Mouse (Mus musculus) embryonic facial prominence, embryonic 14.5 days (tissue): ENCODE data around the gene Ablim1. TPM values are rescaled to one million over a fixed set of nuclear protein-coding genes. Genes with fewer than 3 reads are reported as not detected.

Source experiments
- ATAC-seq: fragments of 200-750 bp; cut with Nextera tagmentation; 2 replicates; pipeline ENCODE4 v1.8.0; 2017; ENCODE audit warnings: low read depth, moderate number of reproducible peaks, moderate TSS enrichment
- DNase-seq: peaks from one replicate; pipeline ENCODE4 v3.0.0-alpha.2; 2015; ENCODE audit warnings: low spot score
- H3K27ac ChIP-seq: fragments of 300-500 bp; sonication (generic); replicated peaks from 2 replicates; pipeline ENCODE4 v1.5.1; 2014; ENCODE audit warnings: low read depth, mild to moderate bottlenecking, low read length, moderate library complexity
- H3K27me3 ChIP-seq: fragments of 300-500 bp; sonication (generic); replicated peaks from 2 replicates; pipeline ENCODE4 v1.6.1; 2014; ENCODE audit warnings: low read length; ENCODE audit not compliant: control insufficient read depth, insufficient read depth
- H3K36me3 ChIP-seq: fragments of 300-500 bp; sonication (generic); 2 replicates; pipeline ENCODE4 v1.6.1; 2014; ENCODE audit warnings: low read length, mixed read lengths; ENCODE audit not compliant: control insufficient read depth, insufficient read depth
- H3K4me1 ChIP-seq: fragments of 300-500 bp; sonication (generic); 2 replicates; pipeline ENCODE4 v1.6.1; 2014; ENCODE audit warnings: antibody characterized with exemption, low read length; ENCODE audit not compliant: control insufficient read depth, insufficient read depth
- H3K4me2 ChIP-seq: fragments of 300-500 bp; sonication (generic); 2 replicates; pipeline ENCODE4 v1.6.1; 2014; ENCODE audit warnings: low read depth, mild to moderate bottlenecking, low read length, moderate library complexity, mixed read lengths
- H3K4me3 ChIP-seq: fragments of 300-500 bp; sonication (generic); 2 replicates; pipeline ENCODE4 v1.5.1; 2014; ENCODE audit warnings: low read depth, mild to moderate bottlenecking, low read length
- H3K9ac ChIP-seq: fragments of 300-500 bp; sonication (generic); 2 replicates; pipeline ENCODE4 v1.6.1; 2014; ENCODE audit warnings: low read depth, mild to moderate bottlenecking, low read length, moderate library complexity, mixed read lengths
- H3K9me3 ChIP-seq: fragments of 300-500 bp; sonication (generic); 2 replicates; pipeline ENCODE4 v1.6.1; 2016; ENCODE audit warnings: low read length; ENCODE audit not compliant: control insufficient read depth
- WGBS: fragments of 180-500 bp; shearing (Covaris S2); extraction: QIAGEN DNeasy Blood & Tissue Kit; methylation state at CpG from one replicate; pipeline ENCODE4 v1.1.7; 2014; 5-methylcytosine and 5-hydroxymethylcytosine counted together
- polyA plus RNA-seq: library from polyadenylated mRNA; unstranded; fragments of >200 nt; fragmentation: Nextera tagmentation; extraction: Ambion mirVana; gene quantifications from 2 replicates; pipeline ENCODE4 v1.2.1, GENCODE M21; 2014

The Ablim1 gene
- polyA plus RNA-seq, 1 experiment from 2014 or later: 49.3 TPM

DNA sequence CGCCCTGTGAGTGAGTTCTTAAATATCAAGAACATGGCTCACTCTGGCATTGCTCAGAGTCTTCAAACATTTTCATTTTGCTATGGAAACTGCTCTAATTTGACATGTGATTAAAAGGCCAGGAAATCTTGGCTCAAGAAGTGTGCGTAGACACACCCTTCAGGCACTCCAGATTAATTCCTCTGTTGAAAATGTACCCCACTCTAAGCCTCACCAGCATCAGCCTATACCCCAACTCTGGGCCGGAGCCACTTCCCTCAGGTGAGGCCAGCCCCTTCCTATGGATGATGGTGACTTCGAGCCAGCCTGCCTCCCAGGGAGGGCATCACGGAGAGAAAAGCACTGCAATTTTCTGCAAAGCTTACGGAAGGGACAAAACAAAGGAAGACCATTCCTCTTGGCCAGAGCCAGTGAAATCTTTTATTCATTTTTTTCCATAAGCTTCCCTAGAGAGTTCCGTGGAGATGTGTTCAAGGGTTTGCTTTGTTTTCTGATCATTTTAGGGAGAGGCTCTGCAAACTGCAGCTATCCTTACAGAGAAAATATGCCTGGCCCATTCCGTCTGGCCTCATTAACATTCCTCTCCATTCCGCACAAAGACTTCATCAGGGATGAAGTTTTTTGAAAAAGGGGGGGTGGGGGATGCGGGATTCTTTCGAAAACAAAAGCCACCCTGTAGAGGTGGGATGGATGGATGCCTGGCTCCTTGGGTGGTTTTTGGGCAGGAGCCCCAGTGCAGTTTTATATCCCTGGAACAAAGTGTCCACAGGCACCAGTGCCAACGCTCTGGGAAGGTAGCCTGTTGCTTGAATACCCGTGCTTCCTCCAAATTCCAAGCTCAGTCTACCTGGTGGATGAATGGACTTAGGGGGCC lies 236.7 kb downstream of the Ablim1 start:
- whole genome bisulfite sequencing: 39% methylated on average over 13 of the region's 13 CpGs
- peak; percentile 68 for DNase-seq
- Histone ChIP-seq H3K9ac (no peak overlapping the region), H3K9me3 (no peaks in the 10 kb centered on the region), H3K4me2 (no peak overlapping the region), H3K27me3 (no peaks in the 10 kb centered on the region), H3K36me3 (no peaks in the 10 kb centered on the region), H3K27ac (peak overlapping the region; percentile 79), H3K4me3 (no peak overlapping the region), H3K4me1 (peaks cover 41% of the 10 kb centered on the region)
- peak; percentile 51 for ATAC-seq

DNA sequence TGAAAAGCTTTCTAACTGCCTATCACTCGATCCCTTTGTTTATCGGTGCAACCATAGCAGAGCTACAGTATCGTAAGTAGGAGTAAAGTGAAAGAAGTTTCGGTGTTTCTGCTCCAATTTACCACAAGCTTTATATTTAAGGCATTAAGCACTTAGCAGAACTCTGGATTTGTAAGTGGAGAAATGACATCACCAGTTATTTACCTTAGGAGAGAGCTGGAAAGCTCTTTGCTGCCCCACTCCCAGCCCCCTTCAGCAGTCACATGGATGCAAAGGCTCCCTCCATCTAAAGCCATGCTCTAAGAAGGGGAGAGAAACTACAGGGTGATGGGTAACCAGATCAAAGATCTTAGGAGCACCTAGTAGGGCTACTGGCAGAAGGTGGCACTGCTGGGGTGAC lies 241.3 kb downstream of the Ablim1 start:
- no peaks in the 10 kb centered on the region for H3K27me3 ChIP-seq
- ATAC-seq (no peak), DNase-seq (no peak)
- no peaks in the 10 kb centered on the region for H3K9me3 ChIP-seq
- H3K4me1 ChIP-seq: peaks cover 32% of the 10 kb centered on the region
- no peak overlapping the region for H3K9ac ChIP-seq
- no peaks in the 10 kb centered on the region for H3K36me3 ChIP-seq
- H3K4me2 ChIP-seq: no peak overlapping the region
- H3K27ac ChIP-seq: no peak overlapping the region
- no peak overlapping the region for H3K4me3 ChIP-seq
- 77% methylated on average over 4 of the region's 4 CpGs for WGBS

DNA sequence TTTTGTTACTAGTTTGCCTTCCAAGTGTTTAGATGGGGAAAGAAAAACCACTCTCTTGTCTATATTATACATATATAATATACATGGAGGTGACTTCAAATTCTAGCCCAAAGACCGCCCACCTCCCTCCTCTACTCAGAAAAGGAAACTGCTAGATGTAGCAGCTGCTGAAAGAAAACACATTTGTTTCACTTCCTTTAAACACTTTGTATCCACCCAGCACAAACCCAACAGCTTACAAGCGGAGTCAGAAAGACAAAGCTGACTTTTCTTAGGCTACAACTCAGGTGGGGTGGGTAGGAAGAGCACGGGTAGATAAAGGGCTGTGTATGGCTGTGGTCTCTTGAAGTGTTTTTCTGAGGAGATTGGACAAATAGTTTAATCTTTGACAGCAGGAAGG lies 242.0 kb downstream of the Ablim1 start:
- Histone ChIP-seq H3K9me3 (no peaks in the 10 kb centered on the region), H3K36me3 (no peaks in the 10 kb centered on the region), H3K4me3 (no peak overlapping the region), H3K4me2 (no peak overlapping the region), H3K9ac (no peak overlapping the region), H3K27me3 (no peaks in the 10 kb centered on the region), H3K27ac (no peak overlapping the region), H3K4me1 (peaks cover 25% of the 10 kb centered on the region)
- WGBS: 67% methylated on average over 3 of the region's 3 CpGs
- ATAC-seq (no peak), DNase-seq (no peak)

DNA sequence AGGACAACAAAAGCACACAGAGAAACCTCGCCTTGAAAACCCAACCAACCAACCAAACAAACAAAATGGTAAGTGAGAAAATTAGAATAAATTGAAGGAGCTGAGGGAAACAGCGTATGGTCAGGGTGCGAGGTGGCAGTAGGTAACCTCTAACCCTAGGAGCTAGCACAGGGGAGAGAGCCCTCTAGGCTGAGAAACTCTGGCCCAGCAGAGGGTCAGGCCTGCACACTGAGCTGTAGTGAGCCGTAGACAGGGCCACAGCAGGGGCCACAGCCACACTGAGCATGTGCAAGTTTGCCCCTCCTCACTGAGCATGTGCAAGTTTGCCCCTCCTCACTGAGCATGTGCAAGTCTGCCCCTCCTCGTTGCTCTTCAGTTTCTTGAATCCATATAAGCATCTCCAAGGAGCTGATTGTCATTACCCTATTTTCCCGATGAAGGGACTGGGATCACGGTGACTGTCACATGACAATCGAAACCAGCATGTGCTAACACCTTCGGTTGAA lies 247.6 kb downstream of the Ablim1 start:
- Histone ChIP-seq H3K36me3 (0 out of 2 replicates have a peak, but pooled peaks cover 4% of the 10 kb centered on the region), H3K4me1 (no peaks in the 10 kb centered on the region), H3K4me2 (no peak overlapping the region), H3K9me3 (no peaks in the 10 kb centered on the region), H3K9ac (no peak overlapping the region), H3K27me3 (no peaks in the 10 kb centered on the region), H3K4me3 (no peak overlapping the region), H3K27ac (no peak overlapping the region)
- DNase-seq (no peak), ATAC-seq (no peak; the same call in 1 of the 2 replicates)
- WGBS: 85% methylated on average over 9 of the region's 9 CpGs

DNA sequence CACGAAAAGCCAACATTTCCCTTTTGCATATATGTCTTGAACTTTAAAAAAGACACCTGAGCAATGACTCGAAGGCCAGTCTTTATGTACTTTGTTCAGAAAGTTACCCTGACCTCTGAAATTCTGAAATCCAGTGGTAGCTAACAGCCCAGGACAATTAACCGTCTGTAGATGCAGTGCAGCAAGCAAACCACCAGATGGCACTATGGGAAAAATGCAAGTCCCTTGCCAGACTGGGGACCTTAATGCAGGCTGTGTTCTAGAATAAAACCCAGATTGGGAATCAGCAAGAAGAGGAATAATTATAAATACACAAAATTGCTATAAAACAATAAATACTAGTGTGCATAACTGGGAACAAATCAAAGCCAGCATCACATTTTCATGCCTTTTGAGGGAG lies 248.4 kb downstream of the Ablim1 start:
- Histone ChIP-seq H3K27ac (no peak overlapping the region), H3K9ac (no peak overlapping the region), H3K27me3 (no peaks in the 10 kb centered on the region), H3K36me3 (0 out of 2 replicates have a peak, but pooled peaks cover 4% of the 10 kb centered on the region), H3K4me2 (no peak overlapping the region), H3K9me3 (no peaks in the 10 kb centered on the region), H3K4me3 (no peak overlapping the region), H3K4me1 (no peaks in the 10 kb centered on the region)
- DNase-seq (peak; percentile 64), ATAC-seq (no peak)
- 32% methylated on average over 3 of the region's 3 CpGs for WGBS

DNA sequence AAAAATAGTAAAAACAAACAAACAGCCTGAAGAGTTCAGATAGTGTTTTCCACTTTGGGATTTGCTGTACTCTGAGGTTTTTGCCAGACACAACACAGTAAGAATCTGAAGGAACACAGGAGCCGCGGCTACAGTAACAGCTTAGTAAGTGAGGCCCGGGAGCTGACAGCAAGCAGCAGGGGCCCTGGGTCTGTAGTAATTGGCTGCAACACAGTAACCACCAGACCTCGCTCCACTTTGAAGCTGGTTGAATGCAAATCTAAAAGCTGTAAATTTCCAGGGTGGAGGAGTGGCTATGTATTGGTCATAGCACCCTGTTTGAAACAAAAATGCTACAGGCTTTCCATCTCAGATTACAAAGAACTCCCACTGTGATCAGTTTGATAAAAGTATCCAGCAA lies 252.0 kb downstream of the Ablim1 start:
- WGBS: 60% methylated on average over 4 of the region's 4 CpGs
- DNase-seq (no peak), ATAC-seq (no peak)
- no peak overlapping the region for H3K4me2 ChIP-seq
- no peak overlapping the region for H3K4me3 ChIP-seq
- H3K36me3 ChIP-seq: peaks cover 26% of the 10 kb centered on the region
- no peak overlapping the region for H3K9ac ChIP-seq
- peaks cover 3% of the 10 kb centered on the region for H3K9me3 ChIP-seq
- no peaks in the 10 kb centered on the region for H3K27me3 ChIP-seq
- no peak overlapping the region for H3K27ac ChIP-seq
- H3K4me1 ChIP-seq: no peaks in the 10 kb centered on the region

DNA sequence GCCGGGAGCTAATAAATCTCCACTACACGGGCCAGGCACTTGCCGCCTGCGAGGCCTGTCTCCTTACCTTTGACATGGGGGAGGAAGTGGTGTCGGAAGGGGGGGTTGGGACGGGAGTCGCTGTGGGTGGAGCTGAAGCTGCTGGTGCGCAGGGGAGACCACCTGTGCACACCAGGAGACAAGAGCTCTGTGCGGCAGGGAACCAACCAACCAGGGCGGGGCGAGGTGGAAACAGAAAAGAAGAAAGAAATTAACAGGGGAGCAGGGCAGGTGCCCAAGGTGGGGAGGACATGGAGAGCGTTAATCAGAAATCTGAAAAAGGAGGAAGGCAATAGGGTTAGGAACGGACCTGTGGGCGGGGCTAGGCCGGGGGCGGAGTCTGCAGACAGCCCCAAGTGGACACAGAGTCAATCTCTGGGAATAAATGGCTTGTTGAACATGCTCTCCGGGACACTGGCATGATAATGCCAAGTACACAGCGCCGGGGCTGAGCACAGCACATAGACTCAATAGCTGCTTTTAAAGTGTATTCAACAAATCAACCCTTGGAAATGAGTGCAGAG lies 255.6 kb downstream of the Ablim1 start:
- peaks cover 29% of the 10 kb centered on the region for H3K36me3 ChIP-seq
- no peaks in the 10 kb centered on the region for H3K4me1 ChIP-seq
- 44% methylated on average over 19 of the region's 19 CpGs for WGBS
- no peak overlapping the region for H3K27ac ChIP-seq
- H3K27me3 ChIP-seq: no peaks in the 10 kb centered on the region
- no peak overlapping the region for H3K9ac ChIP-seq
- no peak overlapping the region for H3K4me3 ChIP-seq
- H3K4me2 ChIP-seq: no peak overlapping the region
- no peak for DNase-seq
- no peak for ATAC-seq
- peaks cover 6% of the 10 kb centered on the region for H3K9me3 ChIP-seq

DNA sequence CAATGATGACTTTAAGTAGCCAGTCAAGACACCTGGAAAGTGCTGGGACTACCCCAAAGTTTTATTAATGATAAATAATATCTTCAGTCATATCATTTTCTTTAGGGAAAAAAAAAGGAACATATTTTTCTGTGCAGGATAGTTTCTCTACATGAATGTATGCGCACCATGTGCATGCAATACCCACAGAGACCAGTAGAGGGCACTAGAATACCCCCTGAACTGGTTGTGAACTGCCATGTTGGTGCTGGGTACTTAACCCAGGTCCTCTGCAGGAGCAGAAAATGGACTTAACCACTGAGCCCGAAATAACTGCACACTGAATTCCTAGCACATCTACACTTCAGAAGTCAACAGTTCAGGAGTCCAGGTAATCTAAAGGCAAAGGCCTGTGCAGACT lies 257.2 kb downstream of the Ablim1 start:
- Histone ChIP-seq H3K4me2 (no peak overlapping the region), H3K9me3 (peaks cover 6% of the 10 kb centered on the region), H3K9ac (no peak overlapping the region), H3K36me3 (peaks cover 24% of the 10 kb centered on the region), H3K27me3 (no peaks in the 10 kb centered on the region), H3K4me3 (no peak overlapping the region), H3K4me1 (no peaks in the 10 kb centered on the region), H3K27ac (no peak overlapping the region)
- DNase-seq (no peak), ATAC-seq (no peak)
- 95% methylated on average over 2 of the region's 2 CpGs for WGBS
